Mouse (Mus musculus) embryonic facial prominence, embryonic 11.5 days (tissue): ENCODE data around the gene Hsd17b7. TPM values are rescaled to one million over a fixed set of nuclear protein-coding genes. Genes with fewer than 3 reads are reported as not detected.
"Not testable (repeated sequence)": the region's sequence is repeated elsewhere in the genome, so short reads cannot be mapped to it uniquely, and the experiment has no call there.

Source experiments
- ATAC-seq: fragments of 200-750 bp; cut with Nextera tagmentation; replicated peaks from 2 replicates; pipeline ENCODE4 v1.8.0; 2017; ENCODE audit warnings: low read depth; ENCODE audit not compliant: insufficient number of reproducible peaks, low FRiP score, low TSS enrichment
- DNase-seq: peaks from one replicate; pipeline ENCODE4 v3.0.0-alpha.2; 2015; ENCODE audit warnings: low spot score
- H3K27ac ChIP-seq: fragments of 300-500 bp; sonication (generic); replicated peaks from 2 replicates; pipeline ENCODE4 v1.5.1; 2014; ENCODE audit warnings: mild to moderate bottlenecking, low read depth, low read length, control low read depth
- H3K27me3 ChIP-seq: fragments of 300-500 bp; sonication (generic); 2 replicates; pipeline ENCODE4 v1.6.1; 2014; ENCODE audit warnings: mild to moderate bottlenecking, low read length, moderate library complexity, mixed read lengths; ENCODE audit not compliant: control insufficient read depth, insufficient read depth
- H3K36me3 ChIP-seq: fragments of 300-500 bp; sonication (generic); replicated peaks from 2 replicates; pipeline ENCODE4 v1.6.1; 2014; ENCODE audit warnings: low read depth, mild to moderate bottlenecking, low read length, moderate library complexity, mixed read lengths; ENCODE audit not compliant: control insufficient read depth, insufficient read depth
- H3K4me1 ChIP-seq: fragments of 300-500 bp; sonication (generic); 2 replicates; pipeline ENCODE4 v1.6.1; 2014; ENCODE audit warnings: low read length, mixed read lengths; ENCODE audit not compliant: control insufficient read depth, insufficient read depth
- H3K4me2 ChIP-seq: fragments of 300-500 bp; sonication (generic); 2 replicates; pipeline ENCODE4 v1.6.1; 2014; ENCODE audit warnings: low read depth, mild to moderate bottlenecking, control low read depth, low read length, moderate library complexity
- H3K4me3 ChIP-seq: fragments of 300-500 bp; sonication (generic); 2 replicates; pipeline ENCODE4 v1.5.1; 2014; ENCODE audit warnings: low read depth, low read length, control low read depth
- H3K9ac ChIP-seq: fragments of 300-500 bp; sonication (generic); replicated peaks from 2 replicates; pipeline ENCODE4 v1.6.1; 2014; ENCODE audit warnings: mild to moderate bottlenecking, control low read depth, low read length
- H3K9me3 ChIP-seq: fragments of 300-500 bp; sonication (generic); replicated peaks from 2 replicates; pipeline ENCODE4 v1.6.1; 2016; ENCODE audit warnings: mild to moderate bottlenecking, low read length, inconsistent platforms, mixed read lengths; ENCODE audit not compliant: control insufficient read depth
- WGBS: fragments of 180-500 bp; shearing (Covaris S2); extraction: QIAGEN DNeasy Blood & Tissue Kit; methylation state at CpG from one replicate; pipeline ENCODE4 v1.1.7; 2014; 5-methylcytosine and 5-hydroxymethylcytosine counted together
- polyA plus RNA-seq: library from polyadenylated mRNA; unstranded; fragments of >200 nt; fragmentation: Nextera tagmentation; extraction: Ambion mirVana; gene quantifications from 2 replicates; pipeline ENCODE4 v1.2.1, GENCODE M21; 2014

Hsd17b7 gene
- polyA plus RNA-seq, 1 experiment from 2014 or later = 15.7 TPM

DNA sequence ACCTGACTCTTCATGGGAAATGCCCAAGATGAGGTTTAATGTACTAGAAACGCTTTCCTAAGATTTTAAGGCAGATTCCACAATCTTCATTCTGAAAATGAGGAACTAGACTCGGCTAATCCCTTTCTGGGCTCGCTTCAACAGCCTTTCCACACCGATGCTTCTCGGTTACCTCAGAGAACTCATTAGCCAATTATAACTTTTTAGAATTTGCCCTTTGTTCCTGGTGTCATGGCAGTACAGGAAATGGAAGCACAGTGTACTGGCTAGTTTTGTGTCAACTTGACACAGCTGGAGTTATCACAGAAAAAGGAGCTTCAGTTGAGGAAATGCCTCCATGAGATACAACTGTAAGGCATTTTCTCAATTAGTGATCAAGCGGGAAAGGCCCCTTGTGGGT is 24.9 kb upstream of the Hsd17b7 start:
- H3K4me2 ChIP-seq, H3K9me3 ChIP-seq, H3K4me3 ChIP-seq, H3K9ac ChIP-seq, H3K27me3 ChIP-seq, H3K36me3 ChIP-seq, H3K4me1 ChIP-seq, ATAC-seq, DNase-seq, H3K27ac ChIP-seq: not testable (repeated sequence)
- WGBS = 90% methylated on average over 6 of the region's 6 CpGs

- no peak overlapping the region for H3K4me2 ChIP-seq
- no peaks in the 10 kb centered on the region for H3K27me3 ChIP-seq
- no peak overlapping the region for H3K9ac ChIP-seq
- H3K4me1 ChIP-seq = no peaks in the 10 kb centered on the region
- H3K36me3 ChIP-seq = no peaks in the 10 kb centered on the region; the same call in 1 of the 2 replicates
- WGBS = 59% methylated on average over 1 of the region's 1 CpGs
- no peak overlapping the region for H3K4me3 ChIP-seq
- H3K9me3 ChIP-seq = no peaks in the 10 kb centered on the region
- no peak overlapping the region for H3K27ac ChIP-seq
- ATAC-seq = no peak
- no peak for DNase-seq
Measured at GRCm38 (mm10) chr1:169986166-169986565, 17.1 kb upstream of the Hsd17b7 start.

DNA sequence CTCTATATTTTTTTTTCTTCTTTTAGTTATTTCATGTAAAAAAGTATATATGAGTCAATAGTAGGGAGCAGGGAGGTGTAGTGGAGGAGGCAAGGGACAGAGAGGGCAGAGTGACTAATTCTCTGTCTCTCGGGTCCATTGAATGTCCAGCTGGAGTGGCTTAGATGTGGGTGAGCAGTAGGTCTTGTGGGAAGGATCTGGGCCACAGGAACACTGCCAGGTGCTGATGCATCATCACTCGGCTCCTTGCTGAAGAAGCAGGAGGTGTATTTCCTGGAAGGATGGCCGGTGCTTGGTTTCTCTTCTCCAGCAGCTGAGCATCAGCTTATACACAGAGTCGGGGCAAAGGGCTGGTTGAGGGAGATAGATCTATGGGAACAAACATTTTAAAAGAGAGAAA is 8.6 kb upstream of the Hsd17b7 start:
- Histone ChIP-seq H3K27ac (no peak overlapping the region), H3K27me3 (no peaks in the 10 kb centered on the region), H3K9ac (no peak overlapping the region), H3K4me3 (no peak overlapping the region), H3K4me2 (no peak overlapping the region), H3K36me3 (no peaks in the 10 kb centered on the region), H3K9me3 (no peaks in the 10 kb centered on the region), H3K4me1 (no peaks in the 10 kb centered on the region)
- DNase-seq = no peak
- no peak for ATAC-seq
- 89% methylated on average over 4 of the region's 4 CpGs for WGBS

DNA sequence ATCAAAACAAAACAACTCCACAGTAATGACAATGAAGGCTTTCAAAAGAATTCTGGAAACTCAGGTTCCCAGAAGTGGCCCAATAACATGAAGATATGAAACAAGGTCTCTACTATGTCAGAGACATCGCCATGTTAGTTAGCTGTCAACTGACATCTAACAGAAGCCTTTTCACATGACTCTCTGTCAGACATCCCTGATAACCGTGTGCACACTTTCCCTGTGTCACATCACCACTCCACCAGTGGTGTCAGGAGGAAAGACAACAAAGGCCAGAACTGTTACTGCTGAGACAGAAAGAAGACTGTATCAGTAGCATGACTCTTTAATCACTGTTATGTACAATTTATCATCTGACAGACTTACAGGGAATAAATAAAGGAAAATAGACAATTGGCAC is 3.0 kb upstream of the Hsd17b7 start:
- Histone ChIP-seq H3K27me3 (no peaks in the 10 kb centered on the region), H3K36me3 (no peaks in the 10 kb centered on the region), H3K9ac (no peak overlapping the region), H3K4me1 (no peaks in the 10 kb centered on the region), H3K9me3 (no peaks in the 10 kb centered on the region), H3K27ac (no peak overlapping the region), H3K4me3 (no peak overlapping the region), H3K4me2 (no peak overlapping the region)
- ATAC-seq (no peak), DNase-seq (no peak)
- WGBS = 88% methylated on average over 2 of the region's 2 CpGs

- Histone ChIP-seq H3K27me3 (no peaks in the 10 kb centered on the region), H3K4me3 (no peak overlapping the region), H3K9ac (no peak overlapping the region), H3K4me1 (no peaks in the 10 kb centered on the region), H3K9me3 (no peaks in the 10 kb centered on the region), H3K36me3 (no peaks in the 10 kb centered on the region), H3K4me2 (no peak overlapping the region), H3K27ac (no peak overlapping the region)
- 92% methylated on average over 4 of the region's 4 CpGs for WGBS
- no peak for ATAC-seq
- DNase-seq = no peak
Measured at GRCm38 (mm10) chr1:169970936-169971335, 1.9 kb upstream of the Hsd17b7 start.

GRCm38 (mm10) chr1:169969516-169969886 is 460 bp upstream of the Hsd17b7 start:
- ATAC-seq (peak; percentile 49), DNase-seq (no peak)
- H3K9ac ChIP-seq = peak overlapping the region; percentile 63
- H3K36me3 ChIP-seq = no peaks in the 10 kb centered on the region; the same call in 1 of the 2 replicates
- H3K4me2 ChIP-seq = peak overlapping the region; percentile 33
- no peaks in the 10 kb centered on the region for H3K4me1 ChIP-seq
- H3K9me3 ChIP-seq = no peaks in the 10 kb centered on the region
- H3K4me3 ChIP-seq = peak overlapping the region; percentile 65
- WGBS = 3% methylated on average over 9 of the region's 9 CpGs
- H3K27me3 ChIP-seq = no peaks in the 10 kb centered on the region
- peak overlapping the region; percentile 48 for H3K27ac ChIP-seq

DNA sequence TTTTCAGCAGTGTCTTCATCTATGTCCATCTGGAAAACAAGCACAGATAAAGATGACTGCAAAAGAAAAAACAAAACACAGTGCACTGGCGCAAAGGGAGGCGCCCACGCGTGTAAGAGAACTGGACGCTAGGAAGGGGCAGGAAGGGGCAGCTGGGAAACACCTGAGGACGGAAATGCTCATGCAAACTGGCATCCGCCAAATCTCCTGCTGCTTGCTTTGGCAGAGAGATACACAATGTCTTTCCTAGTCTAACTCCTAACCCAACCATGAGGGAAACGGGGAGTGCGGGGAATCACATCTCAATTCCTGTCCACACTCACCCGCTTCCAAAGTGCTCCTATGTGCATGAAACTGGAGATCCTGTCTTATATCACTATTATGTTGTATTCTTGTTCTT is 15.9 kb downstream of the Hsd17b7 start:
- Histone ChIP-seq H3K4me1 (no peaks in the 10 kb centered on the region), H3K27ac (no peak overlapping the region), H3K27me3 (no peaks in the 10 kb centered on the region), H3K36me3 (peaks cover 6% of the 10 kb centered on the region), H3K4me2 (no peak overlapping the region), H3K4me3 (no peak overlapping the region), H3K9ac (no peak overlapping the region), H3K9me3 (no peaks in the 10 kb centered on the region)
- 96% methylated on average over 10 of the region's 10 CpGs for WGBS
- ATAC-seq (no peak), DNase-seq (no peak)

DNA sequence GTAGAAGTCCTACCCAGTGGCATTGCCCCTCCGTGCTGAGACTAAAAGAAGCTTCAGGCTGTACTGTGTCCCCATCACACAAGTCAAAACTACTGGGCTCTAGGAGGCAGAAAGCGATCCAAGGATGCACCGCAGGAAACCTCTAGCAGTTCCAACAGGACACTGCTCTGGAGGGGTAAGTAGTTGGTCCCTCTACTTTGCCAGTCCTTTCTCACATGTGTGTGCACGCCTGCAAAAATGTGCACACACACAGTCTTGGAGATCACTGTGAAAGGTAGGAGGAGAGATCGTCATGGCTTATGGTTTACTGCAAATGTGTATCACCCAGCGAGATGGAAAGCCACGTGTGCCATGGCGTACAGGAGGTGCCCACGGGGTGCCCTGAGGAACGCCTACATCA is 16.4 kb downstream of the Hsd17b7 start:
- no peak for ATAC-seq
- H3K4me3 ChIP-seq = no peak overlapping the region

More for the DNA sequence above, 16.4 kb downstream of the Hsd17b7 start:
- Histone ChIP-seq H3K27ac (no peak overlapping the region), H3K9ac (no peak overlapping the region), H3K4me1 (no peaks in the 10 kb centered on the region), H3K9me3 (no peaks in the 10 kb centered on the region), H3K36me3 (peaks cover 6% of the 10 kb centered on the region), H3K27me3 (no peaks in the 10 kb centered on the region), H3K4me2 (no peak overlapping the region)
- 96% methylated on average over 10 of the region's 10 CpGs for WGBS
- no peak for DNase-seq
